Mouse (Mus musculus) heart, embryonic 12.5 days (tissue): ENCODE results near the gene Cfap61. TPM values are rescaled to one million over a fixed set of nuclear protein-coding genes. Genes with fewer than 3 reads are reported as not detected.

Source experiments
- ATAC-seq: fragments of 200-750 bp; cut with Nextera tagmentation; 2 replicates; pipeline ENCODE4 v1.8.0; 2017; ENCODE audit warnings: moderate TSS enrichment, moderate library complexity; ENCODE audit not compliant: insufficient number of reproducible peaks, low FRiP score
- H3K27ac ChIP-seq: fragments of 300-500 bp; sonication (generic); 2 replicates; pipeline ENCODE4 v1.5.1; 2016; ENCODE audit warnings: mild to moderate bottlenecking, moderate library complexity; ENCODE audit not compliant: poor library complexity, severe bottlenecking
- H3K27me3 ChIP-seq: fragments of 300-500 bp; sonication (generic); replicated peaks from 2 replicates; pipeline ENCODE4 v1.6.1; 2016; ENCODE audit warnings: mild to moderate bottlenecking, moderate library complexity
- H3K36me3 ChIP-seq: fragments of 300-500 bp; sonication (generic); 2 replicates; pipeline ENCODE4 v1.6.1; 2016; ENCODE audit warnings: mild to moderate bottlenecking, moderate library complexity
- H3K4me1 ChIP-seq: fragments of 300-500 bp; sonication (generic); replicated peaks from 2 replicates; pipeline ENCODE4 v1.6.1; 2016; ENCODE audit warnings: mild to moderate bottlenecking
- H3K4me2 ChIP-seq: fragments of 300-500 bp; sonication (generic); 2 replicates; pipeline ENCODE4 v1.6.1; 2016; ENCODE audit warnings: mild to moderate bottlenecking, moderate library complexity
- H3K4me3 ChIP-seq: fragments of 300-500 bp; sonication (generic); 2 replicates; pipeline ENCODE4 v1.5.1; 2016; ENCODE audit warnings: mild to moderate bottlenecking
- H3K9ac ChIP-seq: fragments of 300-500 bp; sonication (generic); 2 replicates; pipeline ENCODE4 v1.6.1; 2016; ENCODE audit warnings: mild to moderate bottlenecking, moderate library complexity
- H3K9me3 ChIP-seq: fragments of 300-500 bp; sonication (generic); replicated peaks from 2 replicates; pipeline ENCODE4 v1.6.1; 2016; ENCODE audit warnings: mild to moderate bottlenecking, moderate library complexity
- WGBS: fragments of 180-500 bp; shearing (Covaris S2); methylation state at CpG from one replicate; pipeline ENCODE4 v1.1.7; 2016; 5-methylcytosine and 5-hydroxymethylcytosine counted together
- polyA plus RNA-seq: library from polyadenylated mRNA; unstranded; fragments of >200 nt; fragmentation: Nextera tagmentation; extraction: Ambion mirVana; gene quantifications from 2 replicates; pipeline ENCODE4 v1.2.1, GENCODE M21; 2016

Gene Cfap61
- polyA plus RNA-seq, 1 experiment from 2014 or later = 0.59 TPM

DNA sequence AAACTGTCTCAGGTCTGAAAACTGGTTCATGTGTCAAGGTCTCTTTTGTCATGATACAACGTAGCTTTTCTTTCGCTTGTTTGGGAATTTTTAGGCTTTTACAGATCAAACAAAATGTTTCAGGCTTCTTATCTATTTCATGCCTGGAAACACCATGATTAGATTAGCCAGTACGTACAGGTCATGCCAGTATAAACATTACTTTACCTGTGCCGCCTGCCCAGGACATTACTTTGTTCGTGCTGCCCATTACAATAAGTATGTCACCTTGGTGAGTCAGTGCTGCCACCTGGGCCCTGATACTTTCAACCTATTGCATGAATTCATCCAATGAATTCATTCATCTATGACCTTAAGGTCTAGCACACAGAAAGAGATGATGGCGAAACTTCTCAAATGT, 88.3 kb downstream of the Cfap61 start:
- Histone ChIP-seq H3K36me3 (no peaks in the 10 kb centered on the region), H3K4me3 (no peak overlapping the region), H3K27ac (no peak overlapping the region), H3K4me1 (no peaks in the 10 kb centered on the region), H3K4me2 (no peak overlapping the region), H3K9ac (no peak overlapping the region), H3K9me3 (no peaks in the 10 kb centered on the region), H3K27me3 (peaks cover 6% of the 10 kb centered on the region)
- 71% methylated on average over 6 of the region's 6 CpGs for WGBS
- ATAC-seq = no peak

DNA sequence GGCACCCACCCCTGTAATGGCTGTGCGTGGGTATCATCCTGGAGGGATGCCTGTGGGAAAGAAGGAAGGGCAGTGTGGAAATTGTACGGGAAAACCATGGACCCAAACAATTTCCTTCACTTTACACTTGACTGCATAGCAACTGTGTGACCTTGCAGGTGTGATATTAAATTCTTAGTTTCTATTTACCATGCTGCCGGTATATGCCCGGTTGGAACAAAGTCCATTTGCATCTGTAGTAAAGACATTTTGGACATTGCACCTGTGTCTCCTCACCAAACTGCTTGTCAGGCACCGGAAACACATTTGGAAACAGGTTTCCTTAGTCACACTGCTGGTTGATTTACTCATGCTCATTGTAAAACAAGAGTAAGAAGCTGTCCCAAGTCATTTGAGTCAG, 109.1 kb downstream of the Cfap61 start:
- no peak overlapping the region for H3K4me3 ChIP-seq
- ATAC-seq = no peak
- H3K4me2 ChIP-seq = no peak overlapping the region
- H3K4me1 ChIP-seq = peaks cover 8% of the 10 kb centered on the region; the same call in 1 of the 2 replicates
- no peaks in the 10 kb centered on the region for H3K36me3 ChIP-seq
- H3K9me3 ChIP-seq = no peaks in the 10 kb centered on the region
- 0 out of 2 replicates have a peak, but pooled peaks cover 5% of the 10 kb centered on the region for H3K27me3 ChIP-seq
- H3K27ac ChIP-seq = no peak overlapping the region
- 92% methylated on average over 5 of the region's 5 CpGs for WGBS
- no peak overlapping the region for H3K9ac ChIP-seq

DNA sequence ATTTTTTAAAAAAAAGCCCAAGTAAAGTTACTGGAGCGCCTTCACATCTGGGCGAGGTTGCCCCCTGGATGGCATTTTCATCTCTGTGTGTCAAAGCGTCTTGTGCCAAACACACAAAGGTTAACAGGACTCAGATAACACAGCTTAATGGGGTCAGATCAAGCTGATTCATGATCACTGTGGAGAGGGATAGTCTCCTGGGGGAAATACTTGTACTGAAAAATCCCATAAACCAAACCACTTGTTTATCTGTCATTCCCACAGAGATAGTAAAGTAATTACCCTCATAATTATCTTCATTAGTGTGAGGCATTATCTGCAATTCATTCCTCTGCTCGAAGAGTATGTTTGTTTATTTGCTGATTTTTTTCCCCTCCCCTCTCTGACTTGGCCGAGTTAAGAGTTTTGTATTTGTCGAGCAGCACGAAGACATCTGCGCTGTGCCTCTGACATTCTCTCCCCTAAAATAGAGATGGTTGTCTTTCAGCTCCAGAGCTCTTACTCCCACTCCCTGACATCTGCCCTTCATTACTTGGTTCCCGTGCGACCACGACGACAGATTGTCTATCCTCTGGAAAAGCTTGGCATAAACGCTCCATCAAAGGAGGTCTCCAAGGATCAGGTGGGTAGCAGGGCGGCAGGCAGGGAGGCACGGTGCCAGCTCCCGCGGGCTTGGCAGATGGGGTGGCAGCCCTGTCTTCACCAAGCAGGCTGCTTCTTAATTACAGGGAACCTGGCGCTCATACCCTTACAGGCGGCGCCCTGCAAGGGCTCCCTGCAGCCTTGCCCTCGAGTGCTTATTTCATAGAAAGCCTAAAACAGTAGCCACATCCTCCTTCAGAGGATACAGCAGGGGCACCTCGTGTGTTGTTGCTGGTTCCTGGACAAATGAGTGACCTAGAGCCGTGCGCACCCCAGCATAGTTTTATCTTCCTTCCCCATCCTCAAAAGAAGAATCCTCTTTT, 110.6 kb downstream of the Cfap61 start:
- H3K4me2 ChIP-seq = peak overlapping the region; percentile 38; the same call in 1 of the 2 replicates
- H3K27me3 ChIP-seq = 0 out of 2 replicates have a peak, but pooled peaks cover 5% of the 10 kb centered on the region
- no peaks in the 10 kb centered on the region for H3K36me3 ChIP-seq
- no peak overlapping the region for H3K4me3 ChIP-seq
- no peak for ATAC-seq
- H3K27ac ChIP-seq = no peak overlapping the region
- WGBS = 38% methylated on average over 24 of the region's 24 CpGs
- H3K4me1 ChIP-seq = peaks cover 18% of the 10 kb centered on the region; the same call in 1 of the 2 replicates
- H3K9me3 ChIP-seq = no peaks in the 10 kb centered on the region
- no peak overlapping the region for H3K9ac ChIP-seq

GRCm38 (mm10) chr2:146047691-146048090, 113.1 kb downstream of the Cfap61 start:
- Histone ChIP-seq H3K4me3 (no peak overlapping the region), H3K27ac (no peak overlapping the region), H3K4me2 (no peak overlapping the region), H3K4me1 (peaks cover 18% of the 10 kb centered on the region; the same call in 1 of the 2 replicates), H3K36me3 (no peaks in the 10 kb centered on the region), H3K9me3 (no peaks in the 10 kb centered on the region), H3K27me3 (no peaks in the 10 kb centered on the region), H3K9ac (no peak overlapping the region)
- 82% methylated on average over 4 of the region's 4 CpGs for WGBS
- no peak for ATAC-seq

GRCm38 (mm10) chr2:146048221-146048829, 113.7 kb downstream of the Cfap61 start:
- Histone ChIP-seq H3K9me3 (no peaks in the 10 kb centered on the region), H3K9ac (no peak overlapping the region), H3K36me3 (no peaks in the 10 kb centered on the region), H3K27ac (no peak overlapping the region), H3K4me2 (no peak overlapping the region), H3K27me3 (no peaks in the 10 kb centered on the region), H3K4me3 (no peak overlapping the region), H3K4me1 (peaks cover 18% of the 10 kb centered on the region; the same call in 1 of the 2 replicates)
- ATAC-seq = no peak
- 50% methylated on average over 17 of the region's 17 CpGs for WGBS

GRCm38 (mm10) chr2:146049339-146049738, 114.8 kb downstream of the Cfap61 start:
- Histone ChIP-seq H3K27me3 (no peaks in the 10 kb centered on the region), H3K36me3 (no peaks in the 10 kb centered on the region), H3K4me1 (peaks cover 18% of the 10 kb centered on the region; the same call in 1 of the 2 replicates), H3K9ac (no peak overlapping the region), H3K4me3 (no peak overlapping the region), H3K27ac (no peak overlapping the region), H3K9me3 (no peaks in the 10 kb centered on the region), H3K4me2 (no peak overlapping the region)
- WGBS = 81% methylated on average over 5 of the region's 5 CpGs
- no peak for ATAC-seq

- H3K27ac ChIP-seq = no peak overlapping the region
- H3K27me3 ChIP-seq = no peaks in the 10 kb centered on the region
- no peak overlapping the region for H3K9ac ChIP-seq
- WGBS = 29% methylated on average over 3 of the region's 3 CpGs
- ATAC-seq = no peak
- H3K4me2 ChIP-seq = no peak overlapping the region
- H3K4me3 ChIP-seq = no peak overlapping the region
- no peaks in the 10 kb centered on the region for H3K9me3 ChIP-seq
- H3K4me1 ChIP-seq = peaks cover 18% of the 10 kb centered on the region; the same call in 1 of the 2 replicates
- no peaks in the 10 kb centered on the region for H3K36me3 ChIP-seq
These were observed 115.5 kb downstream of the Cfap61 start for GRCm38 (mm10) chr2:146050069-146050468.

GRCm38 (mm10) chr2:146051334-146051733, 116.8 kb downstream of the Cfap61 start:
- peaks cover 14% of the 10 kb centered on the region; the same call in 1 of the 2 replicates for H3K4me1 ChIP-seq
- H3K4me3 ChIP-seq = no peak overlapping the region
- H3K27ac ChIP-seq = no peak overlapping the region
- WGBS = 80% methylated on average over 4 of the region's 4 CpGs
- no peak for ATAC-seq
- H3K36me3 ChIP-seq = no peaks in the 10 kb centered on the region
- no peaks in the 10 kb centered on the region for H3K27me3 ChIP-seq
- no peak overlapping the region for H3K4me2 ChIP-seq
- H3K9me3 ChIP-seq = no peaks in the 10 kb centered on the region
- H3K9ac ChIP-seq = no peak overlapping the region

- Histone ChIP-seq H3K4me3 (no peak overlapping the region), H3K9ac (no peak overlapping the region), H3K27me3 (no peaks in the 10 kb centered on the region), H3K4me2 (no peak overlapping the region), H3K9me3 (no peaks in the 10 kb centered on the region), H3K27ac (no peak overlapping the region), H3K36me3 (no peaks in the 10 kb centered on the region), H3K4me1 (no peaks in the 10 kb centered on the region)
- no peak for ATAC-seq
- 74% methylated on average over 4 of the region's 4 CpGs for WGBS
These were observed 122.5 kb downstream of the Cfap61 start for GRCm38 (mm10) chr2:146057123-146057522.

DNA sequence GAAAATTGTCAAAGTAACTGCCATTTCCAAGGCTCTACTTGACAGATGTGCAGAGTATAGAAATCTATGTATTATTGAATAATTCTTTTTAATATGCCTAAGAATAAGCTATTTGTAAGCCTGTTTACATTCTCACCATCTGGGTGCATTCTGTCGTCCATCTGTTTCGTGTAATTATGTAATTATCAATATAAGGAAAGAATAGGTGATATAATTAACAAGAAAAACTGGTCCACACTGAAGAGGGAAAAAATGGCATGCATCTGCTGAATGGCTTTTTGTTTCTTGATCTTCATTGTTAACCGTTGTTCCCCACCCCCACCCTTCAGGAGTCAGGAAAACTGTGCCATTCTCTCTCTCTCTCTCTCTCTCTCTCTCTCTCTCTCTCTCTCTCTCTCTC, 124.2 kb downstream of the Cfap61 start:
- Histone ChIP-seq H3K36me3 (no peaks in the 10 kb centered on the region), H3K4me2 (no peak overlapping the region), H3K4me3 (no peak overlapping the region), H3K9me3 (no peaks in the 10 kb centered on the region), H3K9ac (no peak overlapping the region), H3K4me1 (peaks cover 12% of the 10 kb centered on the region; the same call in 1 of the 2 replicates), H3K27ac (no peak overlapping the region), H3K27me3 (no peaks in the 10 kb centered on the region)
- ATAC-seq = no peak
- 77% methylated on average over 3 of the region's 3 CpGs for WGBS
